Mouse (Mus musculus): ENCODE results near the gene Kcnj14.
A peak's percentile ranks its signal among the peaks of the same experiment; 100 is the strongest.

The Kcnj14 gene

DNA sequence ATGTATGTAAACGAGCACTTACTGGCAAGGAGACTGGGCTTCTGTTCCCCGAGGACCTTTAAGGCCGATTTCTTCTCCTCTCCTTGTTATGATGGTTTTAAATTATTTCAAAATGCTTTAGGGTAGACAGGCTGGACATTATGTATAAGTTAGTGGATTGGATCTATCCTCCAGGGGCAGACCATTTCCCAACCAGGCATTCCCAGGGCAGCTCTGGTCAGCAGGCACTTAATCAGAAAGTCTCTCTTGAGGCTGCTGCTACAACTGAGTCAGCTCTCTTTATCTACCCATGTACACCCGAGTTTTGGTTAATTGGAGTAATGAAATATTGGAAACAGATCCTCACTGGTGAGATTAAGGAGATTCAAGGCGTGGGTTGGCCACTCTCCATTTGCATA lies 6.5 kb upstream of the Kcnj14 start:
- DNase-seq (ENCODE audit: low spot score) = no peak

DNA sequence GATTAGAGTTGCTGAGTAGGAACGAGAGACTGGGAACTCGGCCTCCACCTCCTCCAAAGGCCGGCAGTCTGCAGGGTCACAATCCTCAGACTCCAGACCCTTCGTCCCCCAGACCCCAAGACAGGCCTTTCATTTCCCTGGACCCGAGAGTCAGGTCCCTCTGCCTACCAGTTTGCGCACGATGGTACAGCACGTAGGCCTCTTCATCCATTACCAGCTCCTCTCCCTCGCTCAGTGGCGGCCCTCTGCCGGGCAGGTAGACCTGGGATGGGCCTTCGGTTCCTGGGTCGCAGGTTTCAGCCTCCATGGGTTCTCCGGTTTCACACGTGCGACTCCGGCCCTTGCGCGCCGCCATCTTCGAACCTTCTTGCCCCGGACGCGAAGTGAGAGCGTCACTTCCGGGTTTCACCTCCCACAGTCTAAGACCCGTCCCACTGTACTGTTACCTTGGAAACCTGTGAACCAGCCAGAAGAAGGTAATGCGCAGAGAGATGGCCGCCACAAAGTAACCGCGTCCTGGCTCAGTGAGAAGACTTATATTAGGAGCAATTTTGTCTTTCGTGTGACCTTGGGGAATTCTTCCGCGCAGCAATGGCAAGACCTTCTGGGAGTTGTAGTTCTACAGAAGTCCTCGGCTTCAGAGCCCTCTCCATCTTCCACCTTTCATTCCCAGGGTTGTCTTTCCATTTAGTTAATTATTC lies 6.0 kb upstream of the Kcnj14 start, which contains the start of gene Grwd1:
TSS of gene Grwd1 (minus strand) at position 518 of the 701 bp plus-strand sequence.
- peak; percentile 79 for DNase-seq (ENCODE audit: low spot score)

DNA sequence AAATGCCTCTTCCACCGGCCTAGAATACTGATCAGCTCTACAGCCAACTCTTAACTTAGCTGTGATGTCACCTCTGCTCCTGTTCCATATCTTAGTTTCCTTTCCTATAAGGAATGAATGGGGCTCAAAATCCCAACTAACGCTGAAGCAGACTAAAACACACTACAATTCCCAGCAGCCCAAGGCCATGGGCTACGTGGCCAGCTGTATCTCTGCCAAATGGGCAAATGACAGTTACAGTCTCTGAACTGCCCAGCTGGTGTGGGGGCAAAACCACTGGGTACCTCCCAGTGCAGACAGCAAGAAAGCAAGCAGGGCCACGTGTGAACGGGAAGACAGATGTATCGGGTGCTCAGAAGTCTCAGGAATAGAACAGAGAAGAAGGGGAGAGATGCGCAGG lies 2.0 kb upstream of the Kcnj14 start:
- DNase-seq (ENCODE audit: low spot score) = no peak

DNA sequence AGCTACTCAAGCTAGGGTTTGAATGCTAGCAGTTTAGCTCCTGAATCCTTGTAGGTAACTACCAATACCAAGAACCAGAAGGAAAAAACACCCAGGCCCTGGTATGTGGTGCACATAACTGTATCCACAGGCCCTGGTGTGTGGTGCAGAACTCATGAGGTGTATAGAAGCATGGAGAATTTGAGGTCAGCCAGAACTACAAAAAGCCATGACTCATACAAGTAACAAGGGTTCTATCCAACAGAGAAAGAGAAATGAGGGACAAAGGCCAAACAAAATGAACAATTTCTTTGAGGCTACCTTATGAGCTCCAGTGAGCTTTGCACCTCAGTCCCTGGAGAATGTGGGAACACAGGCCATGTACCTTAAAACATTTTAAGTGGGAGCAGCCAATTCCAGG lies 3.7 kb downstream of the Kcnj14 start:
- no peak for DNase-seq (ENCODE audit: low spot score)

DNA sequence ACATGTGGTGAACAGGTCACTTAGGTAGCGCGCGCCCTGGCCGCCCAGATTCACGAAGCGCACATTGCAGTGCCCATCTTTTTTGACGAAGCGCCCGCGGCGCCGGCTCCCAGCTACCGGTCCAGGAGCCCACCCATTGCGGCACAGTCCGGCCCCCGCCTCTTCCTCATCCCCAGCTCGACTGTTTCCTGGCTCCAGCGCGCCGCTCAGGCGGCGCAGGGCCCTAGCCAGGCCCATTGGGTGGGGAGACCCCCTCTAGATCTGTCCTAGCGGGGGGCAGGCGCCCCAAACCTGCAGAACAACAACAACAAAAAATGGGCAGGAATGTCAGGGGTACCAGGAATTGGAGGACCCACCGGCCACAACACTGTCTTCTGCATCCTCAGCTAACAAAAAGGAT lies 4.7 kb downstream of the Kcnj14 start:
- DNase-seq (ENCODE audit: low spot score) = no peak

DNA sequence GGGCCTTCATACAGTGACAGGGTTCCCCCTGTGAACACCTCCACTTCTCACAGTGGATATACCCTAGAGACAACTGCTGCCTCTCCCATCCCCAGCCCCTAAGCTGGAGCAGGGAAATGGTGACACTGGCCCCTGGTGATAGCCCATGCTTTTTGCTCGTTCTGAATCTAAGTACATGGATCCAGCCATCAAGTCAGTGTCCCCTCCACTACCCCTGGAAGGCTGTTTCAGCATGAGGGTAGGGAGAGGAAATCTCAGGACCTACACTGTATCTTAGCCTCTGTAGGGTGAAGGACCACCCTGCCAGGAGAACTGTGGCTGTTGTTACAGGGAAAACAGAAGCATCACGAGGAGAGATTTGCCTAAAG lies 8.6 kb downstream of the Kcnj14 start:
- no peak for DNase-seq (ENCODE audit: low spot score)

DNA sequence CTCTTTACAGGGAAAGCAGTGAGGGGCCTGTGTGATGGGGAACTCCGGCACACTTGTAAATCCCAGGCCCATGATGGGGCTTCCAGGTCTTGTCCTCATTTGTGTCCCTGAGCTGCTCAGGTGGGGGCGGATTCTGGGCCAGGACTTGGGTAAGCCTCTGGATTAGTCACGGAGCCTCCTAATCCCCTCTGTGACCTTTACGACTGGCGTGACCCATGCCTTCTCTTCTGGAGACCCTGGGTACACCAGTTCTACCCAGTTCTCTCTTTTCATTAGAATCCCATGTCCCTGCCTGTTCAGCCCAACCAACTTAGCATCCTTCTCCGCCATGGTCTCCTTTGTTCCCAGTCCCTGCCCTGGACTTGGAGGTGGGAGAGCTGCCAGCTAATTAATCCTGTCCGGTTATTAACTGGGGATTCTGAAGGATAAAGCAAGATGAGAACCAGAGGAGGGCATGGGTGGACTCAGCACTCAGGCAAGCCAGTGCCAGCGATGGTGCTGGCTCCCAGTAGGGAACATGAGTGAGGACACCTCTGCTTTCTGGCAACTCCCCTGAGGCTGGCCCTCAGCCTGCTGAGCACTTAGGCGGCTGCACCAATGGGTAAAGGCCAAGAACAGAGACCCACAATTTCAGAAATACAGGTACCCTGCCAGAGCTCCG lies 9.1 kb downstream of the Kcnj14 start:
- DNase-seq (ENCODE audit: low spot score) = no peak

DNA sequence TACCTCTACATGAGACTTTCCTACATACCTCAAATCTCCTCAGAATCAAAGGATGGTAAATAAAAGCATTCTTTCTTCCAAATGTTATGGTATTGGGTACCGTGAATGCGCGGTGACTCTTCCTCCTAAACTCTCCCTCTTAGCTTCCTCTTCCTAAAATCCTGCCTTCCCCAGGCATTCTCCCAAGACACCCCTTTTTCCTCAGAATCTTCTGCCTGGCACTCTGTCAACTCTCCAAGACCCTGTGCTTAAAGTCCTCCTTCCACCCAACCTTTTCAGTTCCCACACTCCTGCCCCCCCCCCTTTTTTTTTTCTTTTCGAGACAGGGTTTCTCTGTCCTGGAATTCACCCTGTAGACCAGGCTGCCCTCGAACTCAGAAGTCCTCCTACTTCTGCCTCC lies 9.7 kb downstream of the Kcnj14 start:
- no peak for DNase-seq (ENCODE audit: low spot score)

DNA sequence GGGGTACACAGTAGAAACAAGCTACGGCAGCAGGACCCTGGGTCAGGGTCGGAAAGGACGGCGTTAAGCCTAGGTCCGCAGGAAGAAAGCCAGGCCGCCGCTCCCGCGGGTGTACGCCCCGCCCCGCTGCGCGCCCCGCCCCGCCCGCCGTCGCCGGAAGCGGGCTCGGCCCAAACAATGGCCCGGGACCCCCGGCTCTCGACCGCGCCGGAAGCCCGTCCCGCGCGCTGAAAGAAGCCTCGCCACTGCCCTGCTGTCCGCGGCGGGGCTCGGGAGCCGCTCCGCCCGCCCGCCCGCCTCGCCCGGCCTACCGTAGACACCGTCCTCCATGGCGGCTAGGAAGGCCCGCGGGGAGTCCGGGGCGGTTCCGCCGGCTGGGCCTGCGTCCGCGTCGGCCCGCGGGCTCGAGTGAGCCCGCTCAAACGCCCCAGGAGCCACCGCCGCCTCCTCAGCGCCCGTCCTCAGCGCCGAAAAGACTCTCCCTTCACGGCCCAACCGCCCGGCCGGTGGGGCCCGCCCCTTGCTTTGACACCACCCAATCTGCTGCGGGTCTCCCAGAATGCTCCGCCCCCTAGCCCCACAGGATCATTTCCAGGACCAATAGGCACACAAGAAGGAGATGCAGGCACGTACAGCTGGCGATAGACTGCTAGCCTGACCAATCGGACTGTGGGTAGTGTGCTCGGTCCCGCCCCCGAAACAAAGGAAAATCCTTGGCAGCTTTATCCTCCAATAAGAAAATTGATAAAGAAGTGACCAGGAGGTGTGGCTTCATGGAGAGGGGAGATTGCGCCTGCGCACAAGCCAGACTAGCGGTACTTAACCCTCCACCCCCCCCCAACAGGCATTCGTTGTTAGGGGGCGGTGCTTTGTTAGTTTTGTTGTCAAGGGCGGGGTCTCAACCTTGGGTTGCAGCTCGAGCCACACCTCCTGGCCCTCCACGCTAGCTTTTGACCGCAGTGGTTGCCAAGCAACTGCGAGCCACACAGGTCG lies 10.5 kb downstream of the Kcnj14 start, which contains the start of gene Cyth2:
TSS of gene Cyth2 (minus strand) at position 795 of the 993 bp plus-strand sequence.
- peak; percentile 100 for DNase-seq (ENCODE audit: low spot score)

DNA sequence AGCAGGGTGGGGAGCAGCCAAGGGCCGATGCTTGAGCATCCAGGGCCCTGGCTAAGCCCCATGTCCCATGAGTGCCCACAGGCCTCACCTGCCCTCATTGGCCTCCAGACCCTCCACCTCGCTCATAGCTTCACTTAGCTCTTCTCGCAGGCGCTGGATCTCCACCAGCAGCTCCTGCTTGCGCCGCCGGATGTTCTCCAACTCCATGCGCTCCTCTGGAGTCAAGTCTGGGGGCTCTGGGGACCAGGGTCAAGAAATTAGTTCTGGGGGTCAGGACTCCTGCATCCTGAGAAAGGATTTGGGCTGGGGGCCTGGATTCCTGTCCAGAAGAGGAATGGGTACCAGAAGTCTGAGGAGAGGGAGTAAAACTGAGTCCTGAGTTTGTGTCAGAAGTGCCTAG lies 11.7 kb downstream of the Kcnj14 start:
- DNase-seq (ENCODE audit: low spot score) = no peak

DNA sequence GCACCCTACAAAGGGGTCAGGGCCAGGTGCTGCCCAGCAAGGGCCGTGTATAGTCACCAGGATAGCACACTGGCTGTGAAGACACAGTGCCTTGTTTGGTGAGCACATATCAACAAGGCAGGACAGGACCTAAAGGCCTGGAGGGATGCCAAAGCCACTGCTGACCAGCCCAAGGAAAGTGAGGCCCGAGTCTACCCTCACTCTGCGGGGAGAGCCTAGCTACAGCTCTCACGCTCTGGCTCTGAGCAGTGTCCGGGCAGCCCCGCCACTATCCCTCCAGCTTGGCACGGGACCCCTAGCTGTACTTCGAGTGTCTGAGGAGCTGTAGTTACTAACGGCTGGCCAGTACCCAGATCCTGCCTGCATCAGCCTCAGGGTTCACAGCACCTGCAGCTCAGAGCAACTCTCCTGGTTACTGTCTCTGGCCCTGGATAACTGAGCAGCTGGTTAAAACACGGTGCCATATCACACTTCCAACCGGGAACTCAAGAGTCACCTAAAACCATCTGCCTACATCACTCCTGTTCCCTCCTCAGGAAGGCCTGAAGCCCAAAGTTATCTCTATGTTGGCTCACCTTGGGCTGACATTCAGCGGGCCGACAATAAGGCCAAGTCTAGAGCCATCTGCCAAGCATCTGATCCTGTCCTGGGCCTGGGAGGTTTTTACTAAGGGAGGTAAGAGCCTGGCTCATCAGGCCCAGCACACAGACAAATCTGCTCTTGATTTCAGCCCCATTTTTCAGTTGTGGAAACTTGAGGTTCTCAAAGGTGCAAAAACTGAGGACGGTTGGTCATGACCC lies 15.1 kb downstream of the Kcnj14 start:
- no peak for DNase-seq (ENCODE audit: low spot score)

DNA sequence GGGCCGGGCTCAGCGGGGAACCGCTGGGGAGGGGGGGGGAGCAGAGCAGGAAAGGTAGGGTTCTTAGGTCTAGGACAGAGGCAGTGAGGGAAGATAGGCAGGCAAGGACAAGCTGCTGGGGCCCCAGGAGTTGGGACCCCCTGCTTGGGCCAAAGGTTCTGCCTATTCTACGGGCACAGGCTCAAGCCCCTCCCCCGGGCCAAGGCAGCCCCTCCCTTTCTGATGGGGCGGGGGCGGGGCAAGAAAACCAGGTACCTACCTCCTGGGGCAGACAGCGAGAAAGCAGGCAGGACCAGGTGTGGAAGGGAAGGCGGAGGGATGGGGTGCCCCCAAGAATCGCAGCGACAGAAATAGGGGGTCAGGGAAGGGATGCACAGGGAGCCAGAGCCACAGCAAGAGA lies 16.1 kb downstream of the Kcnj14 start:
- no peak for DNase-seq (ENCODE audit: low spot score)

DNA sequence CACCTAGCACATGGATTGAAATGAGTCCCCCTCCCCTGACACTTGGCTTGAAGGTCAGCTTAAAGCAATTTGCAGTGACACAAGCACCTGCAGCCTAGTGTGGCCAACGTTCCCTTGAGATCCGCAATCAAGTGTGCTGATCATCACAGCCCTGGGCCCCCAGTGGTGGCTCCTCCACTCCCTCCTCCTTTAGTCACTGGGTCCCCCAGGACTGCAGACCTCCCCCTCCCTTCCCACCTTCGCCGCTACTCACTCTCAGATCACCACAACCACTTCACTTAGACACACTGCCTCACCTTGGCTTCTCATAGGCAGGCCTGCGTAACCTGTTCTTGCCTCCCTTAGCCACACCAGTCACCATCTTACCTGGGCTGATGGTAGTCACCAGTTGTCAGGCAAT lies 18.6 kb downstream of the Kcnj14 start:
- DNase-seq (ENCODE audit: low spot score) = no peak

DNA sequence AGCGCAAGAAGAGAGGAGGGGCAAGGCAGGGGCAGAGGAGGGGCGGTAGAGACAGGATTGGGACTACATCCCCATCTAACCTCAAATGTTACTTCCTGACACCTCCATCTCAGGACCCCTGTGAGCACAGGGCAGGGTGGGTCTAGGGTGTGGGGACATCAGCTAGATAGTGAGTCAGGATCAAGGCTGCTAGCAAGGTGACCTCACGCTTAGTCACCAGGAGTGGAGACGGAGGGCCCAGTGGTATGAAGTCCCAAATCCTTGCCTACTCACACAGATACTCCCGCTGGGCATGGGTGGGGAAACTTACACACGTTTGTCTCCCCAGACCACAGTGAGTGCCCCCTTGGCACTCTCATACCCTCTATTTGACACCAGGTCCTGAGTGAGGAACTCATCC lies 22.0 kb downstream of the Kcnj14 start:
- DNase-seq (ENCODE audit: low spot score) = no peak

DNA sequence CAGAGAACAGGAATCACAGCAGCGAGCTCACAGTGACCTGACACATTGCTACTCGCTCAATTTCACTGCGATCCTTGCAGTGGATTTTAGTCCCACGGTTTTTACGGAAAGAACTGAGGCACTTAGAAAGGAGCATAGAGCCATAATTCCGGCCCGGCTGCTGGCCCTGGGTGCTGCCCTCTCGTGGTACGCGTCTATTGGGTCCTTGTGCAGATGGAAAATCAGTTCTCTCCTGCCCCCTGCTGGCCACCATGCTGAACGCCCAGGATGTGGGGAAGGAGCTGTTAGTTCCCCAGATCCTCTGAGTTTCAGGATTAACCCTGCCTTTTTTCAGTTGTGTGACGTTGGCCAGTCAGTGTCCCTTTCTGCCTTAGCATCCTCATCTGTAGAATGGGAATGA lies 23.2 kb downstream of the Kcnj14 start:
- DNase-seq (ENCODE audit: low spot score) = peak; percentile 90

DNA sequence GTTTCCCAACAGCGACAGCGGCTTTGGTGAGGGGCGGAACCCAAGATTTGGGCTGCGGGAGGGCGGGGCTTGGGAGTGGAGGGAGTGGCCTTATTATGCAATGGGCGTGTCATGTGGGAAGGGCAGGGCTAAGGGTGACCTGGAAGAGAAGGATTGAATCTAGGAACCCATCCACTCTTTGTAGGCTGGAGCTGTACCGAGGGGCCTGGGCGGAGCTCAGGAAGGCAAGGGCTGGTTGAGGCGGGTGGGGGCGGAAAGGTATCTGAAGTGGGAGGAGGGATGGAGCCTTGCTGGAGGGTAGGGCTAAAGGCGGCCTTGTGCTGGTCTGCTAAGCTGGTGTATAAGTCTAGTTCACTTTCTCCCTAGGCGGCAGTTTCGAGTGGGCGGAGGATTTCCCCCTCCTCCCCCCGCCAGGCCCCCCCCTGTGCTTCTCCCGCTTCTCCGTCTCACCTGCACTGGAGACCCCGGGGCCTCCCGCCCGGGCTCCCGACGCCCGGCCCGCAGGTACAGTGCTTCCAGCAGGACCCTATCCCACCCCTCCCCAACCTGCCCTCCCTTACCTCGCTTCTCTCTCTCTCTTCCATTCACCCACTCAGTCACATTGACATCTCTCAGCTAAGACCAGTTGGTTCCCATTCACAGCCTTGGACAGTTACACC lies 23.9 kb downstream of the Kcnj14 start:
- DNase-seq (ENCODE audit: low spot score) = peak; percentile 75

DNA sequence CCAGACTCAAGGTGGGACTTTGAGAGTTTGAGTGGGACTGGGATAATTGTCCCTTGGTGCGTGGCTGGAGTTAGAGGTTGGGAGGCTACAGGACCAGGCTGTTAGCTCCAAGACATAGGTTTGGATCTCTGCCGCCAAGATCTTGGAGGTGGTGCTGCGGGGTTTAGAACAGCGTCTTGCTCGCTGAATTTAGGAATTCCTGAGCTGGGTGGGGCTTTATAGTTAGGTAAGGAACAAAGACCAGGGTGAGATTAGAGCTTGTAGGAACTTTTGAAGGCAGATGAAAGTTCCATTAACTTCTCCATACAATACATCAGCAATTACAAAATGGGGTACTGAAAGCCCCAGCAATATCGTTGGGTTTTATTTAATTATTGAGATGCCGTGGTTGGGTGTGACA lies 24.6 kb downstream of the Kcnj14 start:
- no peak for DNase-seq (ENCODE audit: low spot score)

DNA sequence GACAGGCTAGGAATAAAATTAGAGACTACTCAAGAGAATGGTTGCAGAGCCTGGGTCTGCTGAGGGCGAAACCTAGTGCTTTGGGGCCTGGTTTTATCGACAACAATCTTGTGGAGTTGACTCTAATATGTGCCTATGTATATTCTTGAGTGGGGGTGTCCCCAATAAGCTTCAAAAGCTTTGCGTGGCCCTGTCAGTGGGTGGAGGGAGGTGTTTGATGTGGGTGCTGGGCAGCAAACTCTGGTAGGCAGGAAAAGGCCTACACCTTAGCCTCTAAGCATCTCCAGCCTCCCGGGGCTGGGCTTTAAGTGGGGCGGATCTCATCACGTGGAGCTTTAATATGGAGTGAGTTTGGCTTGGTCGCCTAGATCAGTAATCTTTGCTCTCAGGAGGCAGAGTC lies 25.7 kb downstream of the Kcnj14 start:
- no peak for DNase-seq (ENCODE audit: low spot score)

DNA sequence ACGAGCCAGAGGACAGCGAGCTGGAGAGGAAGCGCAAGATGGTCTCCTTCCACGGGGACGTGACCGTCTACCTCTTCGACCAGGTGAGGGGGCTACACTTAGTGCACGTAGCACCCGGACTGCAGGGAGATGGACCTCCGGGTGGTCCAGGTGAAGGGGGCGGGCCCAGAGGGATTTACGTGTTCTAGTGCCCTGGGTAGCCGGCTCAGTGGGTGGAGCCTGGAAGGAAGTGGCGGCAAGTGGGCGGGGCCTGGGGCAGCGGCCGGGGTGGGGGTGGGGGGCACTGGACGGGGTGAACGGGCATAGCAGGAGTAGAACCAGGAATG lies 26.1 kb downstream of the Kcnj14 start:
- no peak for DNase-seq (ENCODE audit: low spot score)

DNA sequence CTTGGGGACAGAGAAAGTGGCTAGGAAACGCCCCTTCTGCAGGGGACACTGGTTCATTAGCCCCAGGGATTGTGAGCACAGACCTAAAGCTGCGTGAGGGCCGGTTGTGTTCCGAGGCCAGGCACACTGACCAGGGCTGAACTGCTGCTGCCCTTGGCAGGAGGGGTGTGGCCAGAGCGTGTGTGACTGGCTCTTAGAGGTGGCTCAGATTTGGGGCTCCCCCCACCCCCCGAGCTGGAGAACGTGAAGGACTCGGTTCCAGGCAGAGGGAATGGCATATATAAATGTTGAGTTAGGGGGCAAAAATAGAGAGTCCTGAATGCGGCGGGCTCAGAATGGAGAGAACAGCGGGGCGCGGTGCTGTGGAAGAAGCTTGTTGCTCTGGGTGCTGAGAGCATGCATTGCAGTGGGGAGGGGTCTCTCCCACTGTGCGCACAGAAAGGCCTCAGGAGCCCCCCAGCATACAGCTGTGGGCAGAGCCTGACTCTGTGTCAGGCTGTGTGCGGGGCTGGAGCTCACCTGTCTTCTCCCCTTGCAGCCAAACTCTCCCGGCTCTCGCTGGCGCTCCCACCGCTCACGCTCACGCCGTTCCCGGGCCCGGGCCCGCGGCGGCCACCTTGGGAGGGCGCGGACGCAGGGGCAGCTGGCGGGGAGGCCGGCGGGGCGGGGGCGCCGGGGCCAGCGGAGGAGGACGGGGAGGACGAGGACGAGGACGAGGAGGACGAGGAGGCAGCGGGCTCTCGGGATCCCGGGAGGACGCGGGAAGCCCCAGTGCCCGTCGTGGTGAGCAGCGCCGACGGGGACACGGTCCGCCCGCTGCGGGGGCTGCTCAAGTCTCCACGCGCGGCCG lies 26.7 kb downstream of the Kcnj14 start:
- no peak for DNase-seq (ENCODE audit: low spot score)

DNA sequence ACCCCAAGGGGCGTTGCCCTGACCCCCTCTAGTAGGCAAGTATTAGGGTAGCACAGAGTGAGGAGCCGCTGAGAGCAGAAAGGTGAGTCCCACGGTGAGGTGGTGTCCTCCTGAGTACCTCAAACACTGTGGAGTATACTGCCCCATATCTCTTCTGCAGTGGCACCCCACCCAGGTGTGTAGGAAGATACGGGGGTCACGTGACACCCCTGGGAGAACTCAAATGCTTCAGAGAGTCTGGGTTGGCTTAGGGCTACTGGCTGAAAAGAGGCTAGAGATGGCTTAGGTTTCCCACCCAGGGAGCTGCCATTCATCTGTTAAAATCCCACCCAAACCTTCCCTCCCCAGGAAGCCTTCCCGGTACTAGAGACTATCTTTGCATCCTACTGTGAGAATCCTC lies 27.6 kb downstream of the Kcnj14 start:
- DNase-seq (ENCODE audit: low spot score) = peak; percentile 79

Data from c-Kit-positive CD71-positive TER-119-positive erythroid progenitor cells, embryonic 14.5 days (primary cell).